Mouse (Mus musculus): ENCODE results near the gene Znrf2. TPM values are rescaled to one million over a fixed set of nuclear protein-coding genes. Genes with fewer than 3 reads are reported as not detected.

Gene Znrf2
- polyA plus RNA-seq (2016; fragmentation: Nextera tagmentation; extraction: Ambion mirVana), result 1.8 and 2.3 TPM in 2 replicates

GRCm38 (mm10) chr6:54816388-54817065, at the start of gene Znrf2:
Gene Znrf2, plus strand, starts transcription at chr6:54816916.
- peak within 1 kb of the TSS; percentile 94 for H3K27ac ChIP-seq
- no peaks in the 10 kb centered on the region for H3K36me3 ChIP-seq (replicated peaks)
- H3K9me3 ChIP-seq, result no peaks in the 10 kb centered on the region
- peak; percentile 96 for DNase-seq (ENCODE audit: extremely low spot score, low spot score)
- H3K4me1 ChIP-seq, result peaks cover 38% of the 10 kb centered on the region
- WGBS, result under 1% methylated on average over 88 of the region's 88 CpGs
- peak within 1 kb of the TSS; percentile 79 for H3K4me3 ChIP-seq
- H3K27me3 ChIP-seq (ENCODE audit: poor library complexity, severe bottlenecking), result peaks cover 16% of the 10 kb centered on the region

DNA sequence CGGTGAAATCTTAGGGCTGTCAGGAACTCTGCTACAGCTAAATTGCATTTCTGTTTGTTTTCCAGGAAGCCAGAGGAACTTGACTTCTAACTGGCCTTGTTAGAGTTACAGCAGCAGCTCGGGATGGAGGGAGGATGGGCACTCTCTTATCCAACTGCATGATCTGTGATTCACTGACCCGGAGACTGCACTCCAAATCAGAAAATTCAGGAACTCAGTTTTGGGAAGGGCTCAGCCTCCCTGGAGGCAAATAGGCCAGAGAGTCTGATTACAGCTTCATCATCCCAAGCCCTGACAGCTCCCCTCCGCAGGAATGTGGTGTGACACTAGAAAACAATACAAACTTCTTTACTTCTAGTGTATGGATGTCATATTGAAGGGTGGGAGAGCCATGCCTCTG, 49.0 kb upstream of the Znrf2 start:
- 66% methylated on average over 4 of the region's 4 CpGs for WGBS
- Histone ChIP-seq H3K36me3 (replicated peaks) (no peaks in the 10 kb centered on the region), H3K27ac (no peak overlapping the region), H3K4me1 (peaks cover 7% of the 10 kb centered on the region), H3K9me3 (no peaks in the 10 kb centered on the region), H3K27me3 (ENCODE audit: poor library complexity, severe bottlenecking) (peaks cover 1% of the 10 kb centered on the region), H3K4me3 (no peak overlapping the region)
- no peak for DNase-seq (ENCODE audit: extremely low spot score, low spot score)

DNA sequence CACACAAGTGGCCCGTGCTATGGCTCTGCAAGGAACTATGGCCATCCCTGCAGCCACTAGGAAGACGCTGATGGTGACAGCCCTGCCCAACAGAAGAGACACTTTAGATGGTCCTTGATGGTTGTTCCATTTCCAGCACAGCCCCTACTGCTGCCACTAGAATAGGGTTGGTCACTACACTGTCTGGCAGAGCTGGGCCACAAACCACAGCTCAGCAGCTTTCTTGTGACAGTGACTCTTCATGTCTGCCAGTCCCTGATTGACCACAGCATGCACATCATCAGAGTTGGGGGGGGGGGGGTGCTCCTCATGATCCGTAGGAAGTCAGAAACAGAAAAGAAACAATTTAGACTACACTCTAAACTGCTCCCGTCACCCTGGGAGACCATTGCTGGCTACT, 46.0 kb upstream of the Znrf2 start:
- no peak overlapping the region for H3K27ac ChIP-seq
- no peaks in the 10 kb centered on the region for H3K9me3 ChIP-seq
- no peaks in the 10 kb centered on the region for H3K27me3 ChIP-seq (ENCODE audit: poor library complexity, severe bottlenecking)
- H3K36me3 ChIP-seq (replicated peaks), result no peaks in the 10 kb centered on the region
- DNase-seq (ENCODE audit: extremely low spot score, low spot score), result no peak
- H3K4me1 ChIP-seq, result peaks cover 5% of the 10 kb centered on the region; the same call in 1 of the 2 replicates
- 85% methylated on average over 4 of the region's 4 CpGs for WGBS
- H3K4me3 ChIP-seq, result no peak overlapping the region

DNA sequence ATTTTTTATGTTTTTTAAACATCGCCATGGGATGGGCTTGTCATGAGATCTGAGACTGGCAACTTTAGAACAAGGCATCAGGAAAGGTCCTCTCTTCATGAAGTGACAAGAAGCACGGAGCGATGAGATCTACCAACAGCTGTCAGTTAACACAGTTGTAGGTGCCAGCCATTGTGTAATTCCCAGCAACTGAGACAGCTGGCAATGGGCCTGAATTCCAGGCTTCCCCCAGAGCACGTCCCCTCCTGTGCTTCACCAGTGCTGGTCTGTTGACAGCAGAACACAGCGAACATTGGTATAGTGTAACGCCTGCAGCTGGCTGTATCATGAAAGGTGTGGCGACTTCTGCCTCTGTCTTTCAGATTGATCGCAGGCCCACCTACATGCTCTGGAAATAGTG, 45.5 kb upstream of the Znrf2 start:
- DNase-seq (ENCODE audit: extremely low spot score, low spot score), result no peak
- peaks cover 5% of the 10 kb centered on the region; the same call in 1 of the 2 replicates for H3K4me1 ChIP-seq
- H3K27me3 ChIP-seq (ENCODE audit: poor library complexity, severe bottlenecking), result no peaks in the 10 kb centered on the region
- H3K4me3 ChIP-seq, result no peak overlapping the region
- no peaks in the 10 kb centered on the region for H3K36me3 ChIP-seq (replicated peaks)
- H3K27ac ChIP-seq, result no peak overlapping the region
- no peaks in the 10 kb centered on the region for H3K9me3 ChIP-seq
- WGBS, result 91% methylated on average over 8 of the region's 8 CpGs

- H3K9me3 ChIP-seq, result no peaks in the 10 kb centered on the region
- no peaks in the 10 kb centered on the region for H3K36me3 ChIP-seq (replicated peaks)
- no peak overlapping the region for H3K27ac ChIP-seq
- 97% methylated on average over 5 of the region's 5 CpGs for whole genome bisulfite sequencing
- no peak overlapping the region for H3K4me3 ChIP-seq
- H3K27me3 ChIP-seq (ENCODE audit: poor library complexity, severe bottlenecking), result no peaks in the 10 kb centered on the region
- no peak for DNase-seq (ENCODE audit: extremely low spot score, low spot score)
- H3K4me1 ChIP-seq, result peaks cover 5% of the 10 kb centered on the region; the same call in 1 of the 2 replicates
Observed at GRCm38 (mm10) chr6:54772078-54772477, 44.6 kb upstream of the Znrf2 start.

DNA sequence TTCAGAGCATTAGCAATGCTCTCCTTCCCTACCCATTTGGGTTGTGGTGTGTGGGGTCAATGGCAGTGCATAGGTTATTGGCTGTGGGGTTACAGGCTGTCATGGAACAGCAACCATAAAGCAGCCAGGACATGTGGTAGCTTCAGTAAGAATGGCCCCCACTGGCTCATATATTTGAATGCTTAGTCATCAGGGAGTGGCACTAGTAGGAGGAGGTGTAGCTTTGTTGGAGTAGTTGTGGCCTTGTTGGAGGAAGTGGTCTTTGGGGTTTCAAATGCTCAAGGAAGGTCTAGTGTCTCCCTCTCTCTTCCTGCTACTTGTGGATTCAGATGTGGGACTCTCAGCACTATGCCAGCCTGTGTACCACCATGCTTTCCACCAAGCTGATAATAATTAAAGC, 41.0 kb upstream of the Znrf2 start:
- Histone ChIP-seq H3K9me3 (no peaks in the 10 kb centered on the region), H3K27me3 (ENCODE audit: poor library complexity, severe bottlenecking) (no peaks in the 10 kb centered on the region), H3K27ac (no peak overlapping the region), H3K4me3 (no peak overlapping the region), H3K36me3 (replicated peaks) (no peaks in the 10 kb centered on the region), H3K4me1 (no peaks in the 10 kb centered on the region)
- no peak for DNase-seq (ENCODE audit: extremely low spot score, low spot score)

GRCm38 (mm10) chr6:54777661-54778060, 39.1 kb upstream of the Znrf2 start:
- Histone ChIP-seq H3K4me3 (no peak overlapping the region), H3K27ac (no peak overlapping the region), H3K4me1 (peaks cover 12% of the 10 kb centered on the region), H3K9me3 (no peaks in the 10 kb centered on the region), H3K27me3 (ENCODE audit: poor library complexity, severe bottlenecking) (no peaks in the 10 kb centered on the region), H3K36me3 (replicated peaks) (no peaks in the 10 kb centered on the region)
- 60% methylated on average over 8 of the region's 8 CpGs for WGBS
- no peak for DNase-seq (ENCODE audit: extremely low spot score, low spot score)

DNA sequence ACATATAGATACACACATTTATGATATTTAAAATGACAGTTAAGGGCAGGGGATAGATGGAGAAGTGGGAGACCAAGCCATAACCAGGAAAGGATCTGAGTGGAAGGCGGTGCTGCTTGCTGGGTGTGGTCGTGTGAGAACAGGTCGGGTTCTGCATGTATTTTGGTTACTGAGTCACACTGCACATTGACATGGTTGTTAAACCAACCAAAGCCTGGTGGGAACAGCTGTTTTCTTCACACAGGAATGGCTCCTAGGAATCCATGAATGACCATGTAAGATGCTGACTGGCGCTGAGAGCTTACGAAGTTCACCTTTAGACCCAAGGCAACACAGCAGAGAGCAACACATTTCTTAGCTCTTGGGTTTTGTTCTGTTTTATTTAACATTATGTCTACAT, 36.7 kb upstream of the Znrf2 start:
- no peaks in the 10 kb centered on the region for H3K36me3 ChIP-seq (replicated peaks)
- WGBS, result 92% methylated on average over 5 of the region's 5 CpGs
- H3K4me1 ChIP-seq, result peaks cover 18% of the 10 kb centered on the region
- no peak for DNase-seq (ENCODE audit: extremely low spot score, low spot score)
- no peak overlapping the region for H3K27ac ChIP-seq
- H3K27me3 ChIP-seq (ENCODE audit: poor library complexity, severe bottlenecking), result no peaks in the 10 kb centered on the region
- no peaks in the 10 kb centered on the region for H3K9me3 ChIP-seq
- H3K4me3 ChIP-seq, result no peak overlapping the region

DNA sequence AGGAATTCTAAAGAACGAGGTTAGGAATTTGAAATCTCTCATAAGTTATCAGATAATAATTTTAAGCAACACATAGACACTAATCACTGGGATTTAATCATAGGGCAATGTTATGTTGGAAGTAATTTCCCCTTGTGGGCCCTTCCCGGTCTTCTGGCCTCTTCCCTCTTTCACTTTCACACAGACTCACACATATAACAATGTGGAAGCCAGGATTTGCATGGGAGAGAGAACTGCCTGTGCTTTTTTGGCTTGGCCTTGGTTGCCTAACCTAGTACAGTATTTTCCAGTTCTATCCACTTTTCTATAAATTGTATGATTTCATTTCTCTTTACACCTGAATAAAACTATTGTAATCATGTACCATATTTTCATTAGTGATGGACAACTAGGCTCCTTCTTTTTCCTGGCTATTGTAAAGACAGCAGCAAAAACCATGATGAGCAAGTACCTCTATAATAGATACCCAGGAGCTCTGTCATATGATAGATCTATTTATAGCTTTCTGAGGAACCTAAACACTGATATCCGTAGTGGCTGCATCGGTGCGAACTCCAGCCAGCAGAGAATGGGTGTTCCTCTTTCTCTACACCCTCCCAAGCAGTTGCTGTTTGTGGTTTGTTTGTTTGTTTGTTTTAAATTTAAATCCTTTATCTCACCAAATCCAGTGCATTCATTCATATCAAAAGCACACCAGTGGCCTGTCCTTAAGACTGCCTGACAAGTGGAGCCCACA, 36.0 kb upstream of the Znrf2 start:
- DNase-seq (ENCODE audit: extremely low spot score, low spot score), result no peak
- no peaks in the 10 kb centered on the region for H3K9me3 ChIP-seq
- WGBS, result 88% methylated on average over 5 of the region's 5 CpGs
- no peak overlapping the region for H3K27ac ChIP-seq
- no peaks in the 10 kb centered on the region for H3K27me3 ChIP-seq (ENCODE audit: poor library complexity, severe bottlenecking)
- no peaks in the 10 kb centered on the region for H3K36me3 ChIP-seq (replicated peaks)
- peaks cover 23% of the 10 kb centered on the region for H3K4me1 ChIP-seq
- H3K4me3 ChIP-seq, result no peak overlapping the region

DNA sequence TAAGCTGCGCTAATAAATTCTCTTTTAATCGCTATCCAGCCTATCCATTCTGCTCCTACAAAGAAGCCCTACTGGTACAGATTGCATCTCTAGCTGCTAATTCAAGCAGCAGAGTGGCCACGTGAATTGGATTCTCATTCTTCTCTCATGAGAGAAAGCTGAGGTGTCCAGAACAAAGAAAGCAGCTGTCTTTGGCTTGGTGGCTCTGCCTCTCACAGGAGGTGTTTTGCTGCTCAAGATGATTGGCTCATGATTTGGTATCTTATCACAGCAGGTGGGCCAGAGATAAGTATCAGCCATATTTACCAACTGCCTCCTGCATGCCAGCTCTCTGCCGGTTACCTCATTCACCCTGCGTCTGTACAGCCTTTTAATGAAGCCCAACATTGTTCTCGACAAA, 34.8 kb upstream of the Znrf2 start:
- no peaks in the 10 kb centered on the region for H3K27me3 ChIP-seq (ENCODE audit: poor library complexity, severe bottlenecking)
- H3K4me1 ChIP-seq, result peaks cover 23% of the 10 kb centered on the region
- no peaks in the 10 kb centered on the region for H3K36me3 ChIP-seq (replicated peaks)
- H3K4me3 ChIP-seq, result no peak overlapping the region
- H3K27ac ChIP-seq, result peak overlapping the region; percentile 53; the same call in 1 of the 2 replicates
- no peaks in the 10 kb centered on the region for H3K9me3 ChIP-seq
- 58% methylated on average over 6 of the region's 6 CpGs for WGBS
- no peak for DNase-seq (ENCODE audit: extremely low spot score, low spot score)

GRCm38 (mm10) chr6:54785098-54785730, 31.5 kb upstream of the Znrf2 start:
- H3K36me3 ChIP-seq (replicated peaks), result no peaks in the 10 kb centered on the region
- WGBS, result 48% methylated on average over 5 of the region's 5 CpGs
- H3K27me3 ChIP-seq (ENCODE audit: poor library complexity, severe bottlenecking), result no peaks in the 10 kb centered on the region
- H3K4me3 ChIP-seq, result no peak overlapping the region
- no peaks in the 10 kb centered on the region for H3K9me3 ChIP-seq
- no peak for DNase-seq (ENCODE audit: extremely low spot score, low spot score)
- H3K4me1 ChIP-seq, result peaks cover 28% of the 10 kb centered on the region
- H3K27ac ChIP-seq, result no peak overlapping the region

- Histone ChIP-seq H3K9me3 (no peaks in the 10 kb centered on the region), H3K36me3 (replicated peaks) (no peaks in the 10 kb centered on the region), H3K27ac (no peak overlapping the region), H3K4me3 (no peak overlapping the region), H3K27me3 (ENCODE audit: poor library complexity, severe bottlenecking) (no peaks in the 10 kb centered on the region), H3K4me1 (peaks cover 20% of the 10 kb centered on the region)
- DNase-seq (ENCODE audit: extremely low spot score, low spot score), result no peak
- WGBS, result 92% methylated on average over 5 of the region's 5 CpGs
Observed at GRCm38 (mm10) chr6:54786766-54787165, 29.9 kb upstream of the Znrf2 start.

GRCm38 (mm10) chr6:54788493-54788892, 28.2 kb upstream of the Znrf2 start:
- no peak overlapping the region for H3K4me3 ChIP-seq
- WGBS, result 77% methylated on average over 6 of the region's 6 CpGs
- H3K27me3 ChIP-seq (ENCODE audit: poor library complexity, severe bottlenecking), result no peaks in the 10 kb centered on the region
- no peaks in the 10 kb centered on the region for H3K9me3 ChIP-seq
- peaks cover 15% of the 10 kb centered on the region for H3K4me1 ChIP-seq
- no peak for DNase-seq (ENCODE audit: extremely low spot score, low spot score)
- H3K27ac ChIP-seq, result no peak overlapping the region
- no peaks in the 10 kb centered on the region for H3K36me3 ChIP-seq (replicated peaks)

Data from forebrain, embryonic 10.5 days (tissue).